Mouse (Mus musculus) spleen, embryonic (tissue): ENCODE data around the gene Sfxn2.

Experiments used
- CTCF ChIA-PET: fragments of 350-600 bp; sonication (Branson Sonifier 250); formaldehyde crosslinking; loops from one replicate; lab custom pipeline; 2022; lab: Charles Lee

The Sfxn2 gene

DNA sequence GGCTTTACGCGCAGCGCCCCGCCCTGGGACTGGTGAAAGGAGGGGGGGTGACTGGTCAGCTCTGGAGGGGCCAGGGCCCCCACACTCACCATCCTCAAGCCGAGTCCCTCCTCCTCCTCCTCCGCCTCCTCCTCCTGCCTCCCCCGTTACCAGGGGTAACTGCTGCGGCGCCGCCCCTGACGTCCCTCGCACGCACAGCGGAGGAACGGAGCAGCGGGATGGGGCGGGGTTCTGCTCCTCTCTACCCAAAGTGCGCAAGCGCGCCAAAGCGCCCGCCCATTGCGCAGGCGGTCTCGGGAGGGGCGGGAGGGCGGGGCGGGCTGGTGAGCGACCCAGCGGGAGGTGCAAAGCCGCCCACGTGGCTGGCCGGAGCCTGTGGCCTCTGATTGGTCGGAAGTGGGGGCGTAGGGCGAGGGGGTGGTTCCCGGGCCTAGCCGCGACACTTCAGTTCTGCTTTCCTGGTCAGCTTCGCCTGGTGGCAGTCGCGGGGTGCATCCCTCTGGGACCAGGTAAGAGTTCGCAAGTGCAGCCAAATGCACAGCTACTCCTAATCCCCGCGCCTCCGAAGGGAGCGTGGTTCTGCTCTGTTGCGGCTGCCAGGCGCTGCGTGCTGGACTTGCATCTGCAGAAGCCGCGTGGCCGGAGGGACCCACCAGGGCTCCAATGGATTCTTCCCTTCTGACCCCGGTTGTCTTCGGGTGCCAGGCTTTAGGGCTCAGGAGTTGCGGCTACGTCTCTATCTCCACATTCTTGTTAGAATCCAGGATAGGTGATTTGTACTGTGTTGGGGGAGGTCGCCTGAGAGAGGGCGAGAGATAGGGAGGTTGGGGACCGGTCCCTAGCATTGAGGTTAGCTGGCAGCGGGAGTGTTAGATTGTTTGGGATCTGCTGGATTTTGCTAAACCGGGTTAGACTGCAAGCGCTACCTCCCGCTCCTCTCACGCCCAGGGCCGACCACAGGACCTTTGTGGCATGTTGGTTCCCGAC is at the start of gene Sfxn2, which contains the start of gene Arl3:
Sfxn2 (plus strand) TSS at position 415 of the 987 bp plus-strand sequence.
Arl3 (minus strand) TSS at position 248 of the 987 bp plus-strand sequence.
- CTCF ChIA-PET, result interaction anchor here (0.5 to 0.7 kb wide), 2 partner anchors 25 to 125 kb away, joined by 3 to 4 read pairs; no protein-coding TSS in a partner anchor

- CTCF ChIA-PET, result interaction anchor here (0.7 to 1.3 kb wide), 2 partner anchors 20 to 31 kb away, joined by 3 to 5 read pairs; no protein-coding TSS in a partner anchor
Measured at GRCm38 (mm10) chr19:46523480-46524151, 49.5 kb upstream of the Sfxn2 start.

- CTCF ChIA-PET, result interaction anchor here (1.3 kb wide), 1 partner anchor 20 kb away, joined by 3 read pairs; no protein-coding TSS in a partner anchor
Measured at GRCm38 (mm10) chr19:46524152-46524544, 49.0 kb upstream of the Sfxn2 start.

DNA sequence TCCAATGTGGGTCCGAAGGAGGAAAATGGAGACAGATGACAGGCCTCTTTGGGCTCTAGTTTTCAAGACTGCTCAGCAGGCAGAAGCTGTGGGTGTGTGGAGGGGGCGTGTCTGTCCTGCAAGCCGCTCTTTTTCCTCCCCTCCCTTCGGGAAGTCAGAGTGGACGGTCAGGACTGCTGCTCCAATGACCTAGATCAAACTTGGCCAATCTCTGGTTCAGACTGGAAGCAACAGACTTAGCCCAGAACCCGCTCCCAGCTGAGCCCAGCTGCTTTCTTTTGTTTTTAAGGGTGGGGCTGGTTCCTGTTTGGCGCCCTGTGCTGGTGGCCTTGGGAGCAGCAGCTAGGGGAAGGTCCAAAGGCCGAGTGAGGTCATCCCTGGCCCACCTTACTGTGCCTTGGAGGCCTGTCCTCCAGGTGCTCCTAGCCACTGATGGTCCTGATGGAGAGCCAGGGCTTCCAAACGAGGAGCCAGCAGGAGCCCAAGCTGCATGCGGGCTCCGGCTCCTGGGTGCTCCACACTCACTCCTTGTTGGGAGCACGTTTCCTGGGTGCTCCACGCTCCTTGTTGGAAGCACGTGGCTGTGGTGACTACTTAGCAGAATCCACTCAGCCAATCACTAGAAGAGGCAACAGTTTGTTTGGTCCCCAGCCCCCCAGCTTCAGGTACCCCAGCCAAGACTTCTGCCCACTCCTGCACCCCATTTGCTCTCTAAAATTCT is 48.4 kb upstream of the Sfxn2 start:
- CTCF ChIA-PET, result interaction anchor here (1.3 kb wide), 1 partner anchor 21 kb away, joined by 3 read pairs; no protein-coding TSS in a partner anchor

DNA sequence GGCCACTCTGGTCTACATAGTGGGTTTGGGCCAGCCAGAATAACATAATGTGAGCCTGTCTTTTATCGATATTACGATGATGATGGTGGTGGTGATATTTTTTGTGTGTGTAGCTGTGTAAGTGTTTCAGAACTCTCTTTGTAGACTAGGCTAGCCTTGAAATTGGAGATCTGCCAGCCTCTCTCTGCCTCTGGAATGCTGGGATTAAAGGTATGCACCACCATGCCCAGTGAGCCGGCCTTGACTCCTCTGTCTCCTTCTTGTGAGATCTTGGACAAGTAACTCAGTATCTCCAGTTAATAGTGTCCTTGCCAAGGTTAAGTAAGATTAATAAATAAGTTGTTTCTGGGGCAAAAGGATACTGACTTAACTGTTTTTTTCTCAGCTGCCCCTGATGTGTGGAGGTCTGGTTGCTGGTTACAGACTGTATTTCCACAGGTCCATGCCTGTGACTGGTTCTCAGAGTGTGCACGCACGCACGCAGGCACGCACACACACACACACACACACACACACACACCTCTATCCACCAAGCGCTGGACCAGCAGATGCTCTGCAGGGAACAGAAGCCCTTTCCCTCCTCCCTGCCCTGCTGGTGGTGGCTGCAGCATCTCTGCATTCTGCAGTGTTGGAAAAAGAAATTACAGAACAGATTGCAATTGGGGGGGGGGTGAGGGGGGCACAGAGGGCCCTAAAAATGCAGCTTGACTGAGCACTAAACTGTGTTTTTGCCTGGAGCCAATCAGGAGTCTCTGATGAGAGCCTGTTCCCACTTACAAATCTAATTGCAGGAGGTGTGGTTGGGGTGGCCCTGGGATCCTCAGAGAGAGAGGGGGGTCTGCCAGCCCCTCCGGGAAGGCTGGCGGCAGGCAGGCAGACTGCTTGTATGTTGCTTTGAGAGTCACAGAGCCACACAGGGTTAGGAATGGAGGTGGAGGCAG is 47.2 kb upstream of the Sfxn2 start:
- CTCF ChIA-PET, result no interaction called here

DNA sequence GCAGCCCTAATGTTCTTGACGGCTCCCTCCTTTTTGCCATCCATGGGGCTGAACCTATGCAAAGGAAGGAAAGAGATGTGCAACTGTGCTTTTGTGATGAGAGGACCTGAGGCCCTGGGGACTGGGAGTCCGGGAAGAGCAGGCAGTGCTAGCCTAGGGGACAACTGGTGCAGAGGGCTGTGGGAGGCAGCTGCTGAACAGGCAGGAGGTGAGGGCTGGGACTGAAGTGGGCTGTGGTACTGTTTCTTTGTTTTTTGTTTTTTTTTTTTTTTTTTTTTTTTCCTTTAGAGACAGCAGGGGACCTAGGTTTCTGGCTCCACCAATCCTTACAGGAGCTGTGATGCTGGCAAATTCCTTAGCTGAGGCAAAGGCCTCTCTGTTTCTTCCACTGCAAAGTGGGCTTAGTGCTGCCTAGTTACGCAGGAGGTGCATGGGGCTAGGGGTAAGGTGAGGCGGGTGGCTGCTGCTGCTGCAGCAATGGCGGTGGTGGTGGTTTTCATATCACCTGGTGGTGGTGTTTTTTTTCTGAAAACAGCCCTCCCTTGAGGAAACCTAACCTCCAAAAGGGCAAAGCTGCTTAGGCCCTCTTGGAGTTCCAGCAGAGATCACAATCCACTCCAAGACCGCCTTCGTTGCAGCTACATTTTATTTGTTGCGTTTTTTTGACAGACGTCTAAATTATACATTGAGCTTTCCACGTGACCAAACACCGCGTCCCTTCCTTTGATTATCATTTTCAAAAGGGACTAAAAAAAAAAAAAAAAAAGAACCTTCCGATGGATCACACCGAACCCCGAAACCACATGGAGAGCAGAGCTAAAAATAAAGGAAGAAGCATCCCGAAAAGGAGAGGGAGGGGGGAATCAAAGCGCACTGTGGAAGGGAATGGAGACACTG is 45.3 kb upstream of the Sfxn2 start:
- CTCF ChIA-PET, result interaction anchor here (0.6 to 0.7 kb wide), 3 partner anchors 18 to 1928 kb away, joined by 6 to 20 read pairs (median 14); no protein-coding TSS in a partner anchor

GRCm38 (mm10) chr19:46528529-46529213 is 44.5 kb upstream of the Sfxn2 start:
- CTCF ChIA-PET, result interaction anchor here (0.6 to 1.4 kb wide), 5 partner anchors 26 to 1929 kb away, joined by 3 to 20 read pairs (median 3); no protein-coding TSS in a partner anchor

DNA sequence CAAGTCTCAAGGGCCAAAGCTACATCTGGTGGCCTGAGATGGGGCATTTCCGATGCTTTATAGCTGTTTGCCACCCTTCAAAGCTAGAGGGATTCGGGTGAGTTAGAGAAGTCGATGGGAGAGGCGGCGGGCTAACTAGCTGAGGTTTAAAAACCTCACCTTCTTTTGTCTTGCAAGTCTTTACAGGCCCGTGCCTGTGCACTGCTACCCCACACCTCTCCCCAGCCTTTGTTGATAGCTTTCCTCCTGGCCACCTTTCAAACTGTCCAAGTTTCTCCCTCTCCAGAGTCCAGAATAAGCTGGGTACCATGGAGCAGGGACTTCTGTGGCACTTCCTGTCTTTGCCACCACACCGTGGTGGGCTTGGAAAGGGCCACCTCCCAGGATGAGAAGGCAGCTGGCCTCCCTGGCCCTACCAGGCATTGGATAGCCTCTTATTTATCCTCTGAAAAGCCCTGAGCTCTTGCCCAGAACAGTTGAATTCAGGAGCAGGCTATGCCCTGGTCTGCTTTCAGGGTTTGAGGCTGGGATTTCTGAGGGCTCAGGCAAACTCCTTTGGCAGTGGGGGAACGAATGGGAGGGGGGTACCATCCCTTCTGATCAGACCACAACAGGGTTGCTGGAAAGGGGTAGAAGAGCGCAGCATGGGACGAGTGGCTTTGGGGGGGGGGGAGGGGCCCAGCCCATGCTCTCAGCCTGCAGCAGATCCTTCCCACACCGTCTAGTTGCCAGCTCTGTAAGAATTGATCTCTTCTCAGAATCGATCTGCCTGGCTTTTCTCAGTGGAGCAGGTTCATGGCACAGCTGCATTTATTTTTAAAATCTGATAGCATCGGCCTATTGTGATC is 43.3 kb upstream of the Sfxn2 start:
- CTCF ChIA-PET, result interaction anchor here (1.0 to 1.4 kb wide), 4 partner anchors 8 to 53 kb away, joined by 3 to 6 read pairs (median 3); no protein-coding TSS in a partner anchor

GRCm38 (mm10) chr19:46530449-46530990 is 42.6 kb upstream of the Sfxn2 start:
- CTCF ChIA-PET, result interaction anchor here (1.0 kb wide), 1 partner anchor 9 kb away, joined by 6 read pairs; no protein-coding TSS in a partner anchor

DNA sequence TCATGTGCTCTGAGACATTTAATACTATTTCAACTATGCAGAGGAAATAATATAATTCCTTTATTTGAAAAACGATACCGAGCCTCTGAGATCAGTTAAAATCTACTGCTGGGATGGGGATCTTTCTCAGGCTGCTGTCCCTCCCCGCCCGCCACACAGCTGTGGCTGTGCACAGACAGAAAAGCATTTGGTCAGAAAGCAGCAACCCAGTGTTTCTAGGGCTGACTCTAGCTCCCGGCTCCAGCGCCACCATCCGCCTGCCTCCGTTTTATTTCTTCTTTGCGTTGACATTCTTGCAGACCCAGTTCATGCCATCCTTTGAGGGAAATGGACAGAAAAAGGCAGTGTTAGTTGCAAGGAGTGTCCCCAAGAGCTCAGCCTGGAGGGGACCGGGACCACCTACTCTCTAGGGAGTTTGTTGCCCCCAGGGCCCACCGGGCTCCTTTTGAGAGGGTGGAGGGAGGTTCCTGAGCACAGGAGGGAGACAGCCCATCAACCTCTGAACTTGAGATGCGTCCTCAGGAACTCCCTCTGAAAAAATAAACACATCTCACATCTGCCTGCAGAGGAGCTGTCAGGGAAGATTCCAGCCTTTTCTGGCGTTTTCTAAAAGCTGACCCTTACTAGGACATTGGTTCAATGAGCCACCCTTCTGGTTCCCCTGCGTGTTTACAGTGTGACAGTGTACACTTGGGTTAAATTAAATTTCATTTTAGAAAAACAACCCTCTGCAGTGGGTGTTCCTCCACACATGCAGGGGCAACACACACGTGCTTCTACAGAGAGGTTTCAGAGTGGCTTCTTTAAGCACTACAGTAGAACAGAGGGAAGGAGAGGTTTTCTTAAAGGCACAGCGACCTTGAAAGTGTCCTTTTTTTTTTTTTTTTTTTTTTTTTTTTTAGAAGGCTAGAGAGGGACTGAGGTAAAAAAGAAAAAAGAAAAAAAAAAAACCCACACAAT is 41.8 kb upstream of the Sfxn2 start:
- CTCF ChIA-PET, result interaction anchor here (1.0 kb wide), 1 partner anchor 10 kb away, joined by 6 read pairs; no protein-coding TSS in a partner anchor

DNA sequence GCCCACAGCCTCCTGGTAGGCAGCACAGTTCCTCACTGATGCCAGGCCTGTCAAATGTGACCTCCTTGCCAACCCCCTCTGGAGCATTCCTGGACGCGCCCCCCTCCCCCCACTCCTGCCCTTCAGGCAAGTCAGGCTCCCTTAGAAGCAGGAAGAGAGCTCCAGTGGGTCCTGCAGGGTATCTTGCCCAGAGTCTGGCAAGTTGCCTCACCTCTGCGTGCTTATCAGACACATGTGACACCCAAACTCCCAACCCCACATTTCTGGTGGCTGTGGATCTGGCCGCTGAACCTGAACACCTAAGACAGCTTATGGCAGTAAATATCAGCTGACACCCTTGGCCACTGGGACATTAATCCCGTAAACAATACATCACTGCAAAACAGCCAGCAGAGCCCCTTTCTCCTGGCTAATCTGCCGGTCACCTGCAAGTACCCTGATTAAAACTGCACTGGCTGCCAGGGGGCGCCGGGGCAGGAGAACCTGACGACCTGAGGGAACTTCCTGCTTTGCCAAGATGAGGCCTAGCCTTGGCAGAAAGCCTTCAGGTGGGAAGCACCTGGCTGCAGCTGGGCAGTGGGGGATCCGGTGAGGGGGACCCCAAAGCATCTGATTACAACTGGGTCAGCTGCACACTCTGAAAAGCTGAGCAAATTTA is 41.0 kb upstream of the Sfxn2 start:
- CTCF ChIA-PET, result interaction anchor here (0.5 to 0.7 kb wide), 2 partner anchors 125 to 138 kb away, joined by 3 to 11 read pairs; no protein-coding TSS in a partner anchor

DNA sequence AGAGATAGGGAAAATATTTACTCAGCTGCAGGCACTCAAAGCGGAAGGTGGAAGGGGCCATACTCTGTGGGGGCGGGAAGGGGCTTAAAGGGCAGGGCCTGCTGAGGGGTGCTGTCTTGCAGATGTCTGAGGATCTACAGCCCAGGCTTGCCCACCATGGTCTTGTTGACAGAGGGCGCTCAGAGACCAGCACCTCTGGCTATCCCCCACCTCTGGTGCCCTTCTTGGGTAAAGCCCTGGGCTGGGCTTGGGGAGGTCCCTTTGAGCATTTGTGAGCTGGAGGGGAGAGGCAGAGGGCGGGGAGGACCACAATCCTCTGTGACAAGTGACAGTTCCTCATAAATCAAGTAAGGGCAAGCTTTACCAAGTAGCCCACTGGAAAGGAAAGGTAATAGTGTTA is 40.1 kb upstream of the Sfxn2 start:
- CTCF ChIA-PET, result interaction anchor here (0.7 kb wide), 2 partner anchors 137 to 366 kb away, joined by 5 to 11 read pairs; no protein-coding TSS in a partner anchor

DNA sequence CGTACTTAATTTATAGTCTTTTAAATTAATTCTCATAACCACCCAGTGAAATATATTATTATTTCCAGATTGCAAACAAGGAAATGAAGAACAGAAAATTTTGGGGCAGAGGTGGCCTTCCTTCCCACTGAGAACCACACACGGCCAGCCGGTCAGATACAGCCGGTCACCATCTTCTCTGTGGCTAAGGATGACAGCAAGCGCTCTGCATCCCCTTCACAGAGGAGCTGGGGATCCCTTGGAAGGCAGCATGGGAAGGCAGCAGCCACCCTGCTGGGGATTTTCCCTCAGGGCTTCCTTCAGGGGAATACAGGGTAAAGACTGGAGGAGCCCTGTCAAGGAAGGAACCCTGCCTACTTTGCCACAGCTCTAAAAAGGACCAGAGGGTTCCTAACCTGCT is 39.6 kb upstream of the Sfxn2 start:
- CTCF ChIA-PET, result interaction anchor here (0.7 kb wide), 1 partner anchor 366 kb away, joined by 5 read pairs; no protein-coding TSS in a partner anchor

DNA sequence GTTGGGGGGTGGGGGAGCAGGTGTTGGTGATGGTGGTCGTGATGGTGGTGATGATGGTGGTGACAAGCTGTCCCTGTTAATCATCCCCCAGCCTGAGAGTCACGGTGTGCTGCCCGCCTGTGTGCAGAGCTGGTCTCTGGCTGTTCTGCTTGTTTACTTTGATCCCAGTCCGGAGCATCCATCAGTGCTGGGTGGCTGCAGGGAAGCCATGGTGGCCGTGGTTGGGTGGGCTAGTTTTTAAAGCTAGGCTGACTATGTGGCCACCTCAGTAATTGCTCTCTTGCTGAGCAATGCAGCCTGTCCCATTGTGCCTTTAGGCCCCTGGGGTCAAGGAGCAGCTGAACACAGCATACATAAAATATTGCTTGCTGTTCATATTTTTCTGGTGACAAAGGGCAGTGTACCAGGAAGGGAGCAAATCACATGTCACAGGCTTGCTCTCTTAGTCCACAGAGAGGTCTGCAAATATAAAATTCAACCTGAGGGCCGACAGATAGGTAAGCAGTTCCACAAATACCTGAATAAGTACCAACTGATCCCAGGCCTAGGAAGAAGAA is 38.5 kb upstream of the Sfxn2 start:
- CTCF ChIA-PET, result no interaction called here

GRCm38 (mm10) chr19:46537357-46537756 is 35.8 kb upstream of the Sfxn2 start:
- CTCF ChIA-PET, result no interaction called here
